Mouse (Mus musculus) lung, embryonic 16.5 days (tissue): ENCODE data around the gene 9430038I01Rik. TPM values are rescaled to one million over a fixed set of nuclear protein-coding genes. Genes with fewer than 3 reads are reported as not detected.

Experiments used
- ATAC-seq: fragments of 200-750 bp; cut with Nextera tagmentation; 2 replicates; pipeline ENCODE4 v1.8.0; 2017; ENCODE audit warnings: low read depth, mild to moderate bottlenecking, moderate library complexity
- H3K27ac ChIP-seq: fragments of 300-500 bp; sonication (generic); 2 replicates; pipeline ENCODE4 v1.5.1; 2014; ENCODE audit warnings: mild to moderate bottlenecking, control low read depth, low read length
- H3K27me3 ChIP-seq: fragments of 300-500 bp; sonication (generic); 2 replicates; pipeline ENCODE4 v1.6.1; 2014; ENCODE audit warnings: low read depth, low read length, mixed read lengths; ENCODE audit not compliant: control insufficient read depth, insufficient read depth
- H3K36me3 ChIP-seq: fragments of 300-500 bp; sonication (generic); 2 replicates; pipeline ENCODE4 v1.6.1; 2014; ENCODE audit warnings: low read length; ENCODE audit not compliant: control insufficient read depth, insufficient read depth
- H3K4me1 ChIP-seq: fragments of 300-500 bp; sonication (generic); replicated peaks from 2 replicates; pipeline ENCODE4 v1.6.1; 2014; ENCODE audit warnings: low read length, mixed read lengths; ENCODE audit not compliant: control insufficient read depth, insufficient read depth
- H3K4me2 ChIP-seq: fragments of 300-500 bp; sonication (generic); 2 replicates; pipeline ENCODE4 v1.6.1; 2014; ENCODE audit warnings: low read depth, low read length, control low read depth
- H3K4me3 ChIP-seq: fragments of 300-500 bp; sonication (generic); 2 replicates; pipeline ENCODE4 v1.5.1; 2014; ENCODE audit warnings: mild to moderate bottlenecking, low read length, control low read depth
- H3K9ac ChIP-seq: fragments of 300-500 bp; sonication (generic); 2 replicates; pipeline ENCODE4 v1.6.1; 2014; ENCODE audit warnings: low read length, control low read depth
- H3K9me3 ChIP-seq: fragments of 300-500 bp; sonication (generic); 2 replicates; pipeline ENCODE4 v1.6.1; 2016; ENCODE audit warnings: low read length; ENCODE audit not compliant: control insufficient read depth
- WGBS: fragments of 180-500 bp; shearing (Covaris S2); extraction: QIAGEN DNeasy Blood & Tissue Kit; methylation state at CpG from one replicate; pipeline ENCODE4 v1.1.7; 2014; 5-methylcytosine and 5-hydroxymethylcytosine counted together
- polyA plus RNA-seq: library from polyadenylated mRNA; unstranded; fragments of >200 nt; fragmentation: Nextera tagmentation; extraction: Ambion mirVana; gene quantifications from 2 replicates; pipeline ENCODE4 v1.2.1, GENCODE M21; 2015

Gene 9430038I01Rik
- polyA plus RNA-seq, 1 experiment from 2014 or later = 20.5 TPM

- H3K27me3 ChIP-seq = no peaks in the 10 kb centered on the region
- no peaks in the 10 kb centered on the region for H3K9me3 ChIP-seq
- H3K4me1 ChIP-seq = no peaks in the 10 kb centered on the region
- no peak overlapping the region for H3K4me3 ChIP-seq
- no peaks in the 10 kb centered on the region for H3K36me3 ChIP-seq
- no peak overlapping the region for H3K4me2 ChIP-seq
- no peak overlapping the region for H3K9ac ChIP-seq
- 90% methylated on average over 5 of the region's 5 CpGs for WGBS
- no peak overlapping the region for H3K27ac ChIP-seq
- no peak for ATAC-seq
Observed at GRCm38 (mm10) chr7:137387863-137388262, 22.7 kb downstream of the 9430038I01Rik start.

GRCm38 (mm10) chr7:137374996-137375395 lies 35.6 kb downstream of the 9430038I01Rik start:
- Histone ChIP-seq H3K27ac (no peak overlapping the region), H3K9me3 (no peaks in the 10 kb centered on the region)
- ATAC-seq = no peak

GRCm38 (mm10) chr7:137371770-137372169 lies 38.8 kb downstream of the 9430038I01Rik start:
- H3K27ac ChIP-seq = no peak overlapping the region
- no peaks in the 10 kb centered on the region for H3K36me3 ChIP-seq
- WGBS = 34% methylated on average over 4 of the region's 4 CpGs
- no peak overlapping the region for H3K4me2 ChIP-seq
- no peaks in the 10 kb centered on the region for H3K9me3 ChIP-seq
- no peaks in the 10 kb centered on the region for H3K27me3 ChIP-seq
- ATAC-seq = no peak
- no peak overlapping the region for H3K4me3 ChIP-seq
- H3K4me1 ChIP-seq = no peaks in the 10 kb centered on the region
- H3K9ac ChIP-seq = no peak overlapping the region

More at GRCm38 (mm10) chr7:137374996-137375395, 35.6 kb downstream of the 9430038I01Rik start:
- no peak overlapping the region for H3K9ac ChIP-seq
- H3K4me3 ChIP-seq = no peak overlapping the region
- H3K4me1 ChIP-seq = no peaks in the 10 kb centered on the region
- 95% methylated on average over 7 of the region's 7 CpGs for WGBS
- H3K27me3 ChIP-seq = no peaks in the 10 kb centered on the region
- no peak overlapping the region for H3K4me2 ChIP-seq
- H3K36me3 ChIP-seq = no peaks in the 10 kb centered on the region

- no peaks in the 10 kb centered on the region for H3K4me1 ChIP-seq
Observed at GRCm38 (mm10) chr7:137370175-137370574, 40.4 kb downstream of the 9430038I01Rik start.

GRCm38 (mm10) chr7:137366736-137367135 lies 43.8 kb downstream of the 9430038I01Rik start:
- ATAC-seq = no peak
- Histone ChIP-seq H3K36me3 (no peaks in the 10 kb centered on the region), H3K4me2 (no peak overlapping the region), H3K27ac (no peak overlapping the region), H3K9ac (no peak overlapping the region), H3K4me3 (no peak overlapping the region), H3K4me1 (no peaks in the 10 kb centered on the region), H3K9me3 (no peaks in the 10 kb centered on the region), H3K27me3 (no peaks in the 10 kb centered on the region)
- WGBS = 74% methylated on average over 4 of the region's 4 CpGs

More at GRCm38 (mm10) chr7:137370175-137370574, 40.4 kb downstream of the 9430038I01Rik start:
- no peak overlapping the region for H3K9ac ChIP-seq
- 69% methylated on average over 2 of the region's 2 CpGs for WGBS
- H3K36me3 ChIP-seq = no peaks in the 10 kb centered on the region
- H3K9me3 ChIP-seq = no peaks in the 10 kb centered on the region
- H3K4me3 ChIP-seq = no peak overlapping the region
- H3K27me3 ChIP-seq = no peaks in the 10 kb centered on the region
- no peak overlapping the region for H3K4me2 ChIP-seq
- no peak overlapping the region for H3K27ac ChIP-seq
- ATAC-seq = no peak

GRCm38 (mm10) chr7:137365056-137365455 lies 45.5 kb downstream of the 9430038I01Rik start:
- Histone ChIP-seq H3K27ac (no peak overlapping the region), H3K4me1 (no peaks in the 10 kb centered on the region), H3K36me3 (no peaks in the 10 kb centered on the region), H3K4me3 (no peak overlapping the region), H3K9me3 (no peaks in the 10 kb centered on the region), H3K9ac (no peak overlapping the region), H3K4me2 (no peak overlapping the region), H3K27me3 (no peaks in the 10 kb centered on the region)
- no peak for ATAC-seq
- WGBS = 86% methylated on average over 8 of the region's 8 CpGs

- Histone ChIP-seq H3K27ac (no peak overlapping the region), H3K27me3 (no peaks in the 10 kb centered on the region), H3K9ac (no peak overlapping the region), H3K4me3 (no peak overlapping the region), H3K36me3 (no peaks in the 10 kb centered on the region), H3K9me3 (no peaks in the 10 kb centered on the region), H3K4me2 (no peak overlapping the region), H3K4me1 (no peaks in the 10 kb centered on the region)
- ATAC-seq = no peak
- WGBS = 56% methylated on average over 7 of the region's 7 CpGs
Observed at GRCm38 (mm10) chr7:137364571-137364970, 46.0 kb downstream of the 9430038I01Rik start.

GRCm38 (mm10) chr7:137346860-137347259 lies 63.7 kb downstream of the 9430038I01Rik start:
- ATAC-seq = no peak
- Histone ChIP-seq H3K9ac (no peak overlapping the region), H3K27me3 (no peaks in the 10 kb centered on the region), H3K4me1 (0 out of 2 replicates have a peak, but pooled peaks cover 2% of the 10 kb centered on the region), H3K36me3 (no peaks in the 10 kb centered on the region), H3K27ac (no peak overlapping the region), H3K4me2 (no peak overlapping the region), H3K4me3 (no peak overlapping the region), H3K9me3 (no peaks in the 10 kb centered on the region)
- WGBS = 65% methylated on average over 7 of the region's 7 CpGs

GRCm38 (mm10) chr7:137346068-137346467 lies 64.5 kb downstream of the 9430038I01Rik start:
- H3K36me3 ChIP-seq = no peaks in the 10 kb centered on the region
- no peak overlapping the region for H3K4me3 ChIP-seq
- WGBS = 36% methylated on average over 10 of the region's 10 CpGs
- no peak overlapping the region for H3K9ac ChIP-seq
- no peak overlapping the region for H3K4me2 ChIP-seq
- no peaks in the 10 kb centered on the region for H3K27me3 ChIP-seq
- ATAC-seq = peak; percentile 72
- H3K9me3 ChIP-seq = no peaks in the 10 kb centered on the region
- no peak overlapping the region for H3K27ac ChIP-seq
- H3K4me1 ChIP-seq = 0 out of 2 replicates have a peak, but pooled peaks cover 2% of the 10 kb centered on the region

GRCm38 (mm10) chr7:137333951-137334350 lies 76.6 kb downstream of the 9430038I01Rik start:
- Histone ChIP-seq H3K27ac (no peak overlapping the region), H3K4me3 (no peak overlapping the region), H3K36me3 (no peaks in the 10 kb centered on the region), H3K27me3 (no peaks in the 10 kb centered on the region; the same call in 1 of the 2 replicates), H3K4me2 (no peak overlapping the region), H3K4me1 (no peaks in the 10 kb centered on the region), H3K9me3 (no peaks in the 10 kb centered on the region), H3K9ac (no peak overlapping the region)
- ATAC-seq = no peak
- WGBS = 78% methylated on average over 2 of the region's 2 CpGs
